In the genomic region with DNA sequence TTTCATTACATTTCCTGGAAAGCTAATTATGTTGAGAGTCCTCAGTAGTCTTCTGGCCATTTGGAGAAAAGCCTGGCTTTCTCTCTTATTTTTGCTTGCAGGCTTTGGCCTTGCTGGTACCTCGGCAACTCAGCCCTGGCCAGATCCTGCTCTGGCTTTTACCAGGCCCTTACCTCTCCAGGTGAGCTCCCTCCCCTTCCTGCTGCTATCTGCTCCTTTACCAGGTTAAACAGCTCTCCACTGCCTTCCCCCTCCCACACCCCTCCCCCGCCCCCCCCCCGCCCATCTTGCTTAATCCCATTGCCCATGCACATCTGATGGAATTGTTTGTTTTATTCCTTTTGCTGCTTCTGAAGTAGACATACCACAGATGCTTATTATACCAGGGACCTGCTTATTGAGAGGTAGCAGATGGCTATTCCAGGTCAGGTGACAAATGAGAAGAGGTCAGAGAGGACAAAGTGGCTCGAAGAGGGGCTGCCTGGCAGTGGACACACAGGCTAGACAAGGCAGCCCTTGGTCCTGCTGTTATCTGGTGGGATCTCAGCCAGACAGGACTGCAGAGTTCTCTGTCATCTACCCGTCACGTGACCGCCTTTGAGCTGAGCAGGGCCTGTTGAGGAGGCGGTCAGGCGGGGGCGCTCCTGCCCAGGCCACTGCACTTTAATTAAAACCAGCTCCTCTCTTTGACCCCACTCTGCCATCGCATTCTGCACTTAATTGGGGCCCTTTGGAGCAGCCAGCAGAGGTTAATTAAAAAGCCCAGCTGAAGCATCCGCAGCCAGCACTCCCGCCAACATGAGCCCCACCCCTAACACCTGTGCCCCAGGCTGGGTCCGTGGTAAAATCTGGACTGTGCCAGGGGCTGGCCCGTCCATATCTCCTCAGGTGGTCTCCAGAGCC, we compare ENCODE assay signal across 8 mouse cellular contexts. TPM values are rescaled to one million over a fixed set of nuclear protein-coding genes. Genes with fewer than 3 reads are reported as not detected.
DNase-seq lines count a peak whose midpoint lies in the region; ATAC-seq and TF ChIP-seq lines count a peak whose summit lies in the region.

No protein-coding gene starts in this region.

- 0 out of 2 replicates have a peak, but pooled peaks cover 3% of the 10 kb centered on the region for H3K27me3 ChIP-seq in neural tube, embryonic 15.5 days (replicated peaks)

- intact Hi-C loops in heart, postnatal 25 days (cut with DNase I): loop anchor here (5.0 kb wide), 1 partner anchor 244 kb away; no protein-coding TSS in a partner anchor

- H3K9me3 ChIP-seq in neural tube, embryonic 15.5 days (replicated peaks): no peaks in the 10 kb centered on the region

- DNase-seq in CD4-positive helper T cell, adult 2 months (ENCODE audit: low read depth, low spot score): peak; percentile 33
- peak; percentile 8 for DNase-seq in heart, postnatal 25 days (ENCODE audit: low spot score)
- peak; percentile 77 to 87 for DNase-seq in kidney, postnatal 36 days
- DNase-seq in lung, adult 2 months: peak; percentile 78
- DNase-seq in urinary bladder, postnatal 36 days (ENCODE audit: low spot score in 2 of 2): peak; percentile 55 to 70

- TF ChIP-seq POLR2A in bone marrow, adult 2 months (IDR thresholded peaks at IDR 0.05; ENCODE audit: borderline replicate concordance, control insufficient read depth, low read depth, low read length): no peak
- no peak for TF ChIP-seq POLR2A in lung, adult 2 months (IDR thresholded peaks at IDR 0.05; ENCODE audit: borderline replicate concordance, extremely low read depth, low read depth, low read length)

- no peaks in the 10 kb centered on the region for H3K36me3 ChIP-seq in neural tube, embryonic 15.5 days

- no peak overlapping the region for H3K4me3 ChIP-seq in bone marrow, adult 2 months (replicated peaks; ENCODE audit: control insufficient read depth, low read depth, low read length)
- no peak overlapping the region for H3K4me3 ChIP-seq in lung, adult 2 months (replicated peaks; ENCODE audit: extremely low read depth, low read depth, low read length)
- no peak overlapping the region for H3K4me3 ChIP-seq in neural tube, embryonic 15.5 days (replicated peaks)

- no peak overlapping the region for H3K27ac ChIP-seq in bone marrow, adult 2 months (ENCODE audit: control insufficient read depth, insufficient read depth, low read depth, low read length, poor library complexity)
- H3K27ac ChIP-seq in neural tube, embryonic 15.5 days (replicated peaks): no peak overlapping the region

- H3K4me1 ChIP-seq in bone marrow, adult 2 months (ENCODE audit: control insufficient read depth, insufficient read depth, low read length): no peaks in the 10 kb centered on the region
- H3K4me1 ChIP-seq in lung, adult 2 months (ENCODE audit: control insufficient read depth, insufficient read depth, low read length): peaks cover 3% of the 10 kb centered on the region
- peaks cover 14% of the 10 kb centered on the region for H3K4me1 ChIP-seq in neural tube, embryonic 15.5 days

- TF ChIP-seq CTCF in bone marrow, adult 2 months (IDR thresholded peaks at IDR 0.05; ENCODE audit: control insufficient read depth, insufficient read depth, low read length): peak; percentile 51
- peak; percentile 47 for TF ChIP-seq CTCF in lung, adult 2 months (IDR thresholded peaks at IDR 0.05; ENCODE audit: insufficient read depth, low read length)

- H3K4me2 ChIP-seq in neural tube, embryonic 15.5 days: peak overlapping the region; percentile 23; the same call in 1 of the 2 replicates

- 13% methylated on average over 15 of the region's 15 CpGs for WGBS in bone marrow, adult 2 months
- 7% methylated on average over 15 of the region's 15 CpGs for WGBS in lung, adult 2 months
- WGBS in neural tube, embryonic 15.5 days: 4% methylated on average over 14 of the region's 15 CpGs

- peak; percentile 75 for ATAC-seq in erythroid progenitor cell, adult 5-6 weeks (replicated peaks; ENCODE audit: low FRiP score, poor library complexity, severe bottlenecking)
- ATAC-seq in neural tube, embryonic 15.5 days (ENCODE audit: low FRiP score): peak; percentile 55

- no peak overlapping the region for H3K9ac ChIP-seq in neural tube, embryonic 15.5 days (replicated peaks)

RNA-seq across cellular contexts. Expression of gene Arf1, which starts 10.7 kb away (rescaled TPM):
- polyA plus RNA-seq in bone marrow, adult 2 months (2011; ENCODE audit: insufficient read depth, insufficient read length, low replicate concordance, missing spikeins): 72.4 and 90.6 TPM in 2 replicates
- total RNA-seq in erythroid progenitor cell, adult 5-6 weeks (2015; ENCODE audit: low replicate concordance): 118 and 138 TPM in 2 replicates
- 107 and 109 TPM in 2 replicates for total RNA-seq in erythroid progenitor cell, adult 5-6 weeks (2017; ENCODE audit: low replicate concordance)
- 100 to 1,000 TPM; 252 to 265 TPM for total RNA-seq in heart, postnatal 25 days (2021)
- polyA plus RNA-seq in lung, adult 2 months (2012; rRNA removed): 525 and 566 TPM in 2 replicates
- 645 and 662 TPM in 2 replicates for polyA plus RNA-seq in neural tube, embryonic 15.5 days (2015; fragmentation: Nextera tagmentation; extraction: Ambion mirVana)

RNA-seq across cellular contexts. Expression of gene 2310033P09Rik, which starts 30.7 kb away (rescaled TPM):
- polyA plus RNA-seq in bone marrow, adult 2 months (2011; ENCODE audit: insufficient read depth, insufficient read length, low replicate concordance, missing spikeins): 19.0 and 32.8 TPM in 2 replicates
- 12.6 and 13.4 TPM in 2 replicates for total RNA-seq in erythroid progenitor cell, adult 5-6 weeks (2015; ENCODE audit: low replicate concordance)
- 17.5 and 20.0 TPM in 2 replicates for total RNA-seq in erythroid progenitor cell, adult 5-6 weeks (2017; ENCODE audit: low replicate concordance)
- total RNA-seq in heart, postnatal 25 days (2021): 1 to 10 TPM; 8.3 to 8.7 TPM
- polyA plus RNA-seq in lung, adult 2 months (2012; rRNA removed): 23.5 and 29.2 TPM in 2 replicates
- 27.3 and 28.6 TPM in 2 replicates for polyA plus RNA-seq in neural tube, embryonic 15.5 days (2015; fragmentation: Nextera tagmentation; extraction: Ambion mirVana)

RNA-seq across cellular contexts. Expression of gene Mrpl55, which starts 36.5 kb away (rescaled TPM):
- 17.6 and 28.0 TPM in 2 replicates for polyA plus RNA-seq in bone marrow, adult 2 months (2011; ENCODE audit: insufficient read depth, insufficient read length, low replicate concordance, missing spikeins)
- total RNA-seq in erythroid progenitor cell, adult 5-6 weeks (2015; ENCODE audit: low replicate concordance): 3.4 and 8.6 TPM in 2 replicates
- total RNA-seq in erythroid progenitor cell, adult 5-6 weeks (2017; ENCODE audit: low replicate concordance): 18.7 and 49.0 TPM in 2 replicates
- 100 to 1,000 TPM; 118 to 122 TPM for total RNA-seq in heart, postnatal 25 days (2021)
- polyA plus RNA-seq in lung, adult 2 months (2012; rRNA removed): 26.0 and 27.0 TPM in 2 replicates
- polyA plus RNA-seq in neural tube, embryonic 15.5 days (2015; fragmentation: Nextera tagmentation; extraction: Ambion mirVana): 99.3 and 103 TPM in 2 replicates

RNA-seq across cellular contexts. Expression of gene Guk1, which starts 46.8 kb away (rescaled TPM):
- 40.5 and 53.7 TPM in 2 replicates for polyA plus RNA-seq in bone marrow, adult 2 months (2011; ENCODE audit: insufficient read depth, insufficient read length, low replicate concordance, missing spikeins)
- total RNA-seq in erythroid progenitor cell, adult 5-6 weeks (2015; ENCODE audit: low replicate concordance): 20.5 and 24.3 TPM in 2 replicates
- total RNA-seq in erythroid progenitor cell, adult 5-6 weeks (2017; ENCODE audit: low replicate concordance): 14.2 and 30.1 TPM in 2 replicates
- total RNA-seq in heart, postnatal 25 days (2021): 10 to 100 TPM; 85.4 to 92.6 TPM
- polyA plus RNA-seq in lung, adult 2 months (2012; rRNA removed): 100 and 126 TPM in 2 replicates
- polyA plus RNA-seq in neural tube, embryonic 15.5 days (2015; fragmentation: Nextera tagmentation; extraction: Ambion mirVana): 225 and 262 TPM in 2 replicates

RNA-seq across cellular contexts. Expression of gene Wnt3a, which starts 51.8 kb away (rescaled TPM):
- polyA plus RNA-seq in bone marrow, adult 2 months (2011; ENCODE audit: insufficient read depth, insufficient read length, low replicate concordance, missing spikeins): not detected in 2 replicates
- not detected in 2 replicates for total RNA-seq in erythroid progenitor cell, adult 5-6 weeks (2015; ENCODE audit: low replicate concordance)
- total RNA-seq in erythroid progenitor cell, adult 5-6 weeks (2017; ENCODE audit: low replicate concordance): not detected in 2 replicates
- not detected for total RNA-seq in heart, postnatal 25 days (2021)
- polyA plus RNA-seq in lung, adult 2 months (2012; rRNA removed): 9.4 and 15.4 TPM in 2 replicates
- polyA plus RNA-seq in neural tube, embryonic 15.5 days (2015; fragmentation: Nextera tagmentation; extraction: Ambion mirVana): 0.14 and 0.35 TPM in 2 replicates

Comparison
In these comparisons a context has a peak if more than half of its experiments do, and no peak if none do; other contexts are left out.
1. DNase-seq: peak in every context shown above with its lines; median percentile 82 in kidney, postnatal 36 days; 78 in lung, adult 2 months; 62 in urinary bladder, postnatal 36 days; 33 in CD4-positive helper T cell, adult 2 months; 8 in heart, postnatal 25 days.